Mouse (Mus musculus) embryonic facial prominence, embryonic 15.5 days (tissue): ENCODE data around the gene Eps8. TPM values are rescaled to one million over a fixed set of nuclear protein-coding genes. Genes with fewer than 3 reads are reported as not detected.

Source experiments
- ATAC-seq: fragments of 200-750 bp; cut with Nextera tagmentation; 2 replicates; pipeline ENCODE4 v1.8.0; 2017; ENCODE audit warnings: low read depth, moderate TSS enrichment; ENCODE audit not compliant: insufficient number of reproducible peaks, low FRiP score, low TSS enrichment
- H3K27ac ChIP-seq: fragments of 300-500 bp; sonication (generic); replicated peaks from 2 replicates; pipeline ENCODE4 v1.5.1; 2015; ENCODE audit warnings: mild to moderate bottlenecking, inconsistent platforms
- H3K27me3 ChIP-seq: fragments of 300-500 bp; sonication (generic); 2 replicates; pipeline ENCODE4 v1.6.1; 2015; ENCODE audit warnings: inconsistent platforms
- H3K36me3 ChIP-seq: fragments of 300-500 bp; sonication (generic); 2 replicates; pipeline ENCODE4 v1.6.1; 2015; ENCODE audit warnings: mild to moderate bottlenecking, inconsistent platforms
- H3K4me1 ChIP-seq: fragments of 300-500 bp; sonication (generic); 2 replicates; pipeline ENCODE4 v1.6.1; 2015; ENCODE audit warnings: inconsistent platforms
- H3K4me2 ChIP-seq: fragments of 300-500 bp; sonication (generic); replicated peaks from 2 replicates; pipeline ENCODE4 v1.6.1; 2015; ENCODE audit warnings: mild to moderate bottlenecking, inconsistent platforms
- H3K4me3 ChIP-seq: fragments of 300-500 bp; sonication (generic); replicated peaks from 2 replicates; pipeline ENCODE4 v1.5.1; 2015; ENCODE audit warnings: mild to moderate bottlenecking, inconsistent platforms
- H3K9ac ChIP-seq: fragments of 300-500 bp; sonication (generic); 2 replicates; pipeline ENCODE4 v1.6.1; 2015; ENCODE audit warnings: inconsistent platforms
- H3K9me3 ChIP-seq: fragments of 300-500 bp; sonication (generic); replicated peaks from 2 replicates; pipeline ENCODE4 v1.6.1; 2016; ENCODE audit warnings: inconsistent platforms
- WGBS: fragments of 180-500 bp; shearing (Covaris S2); methylation state at CpG from one replicate; pipeline ENCODE4 v1.1.7; 2015; 5-methylcytosine and 5-hydroxymethylcytosine counted together
- polyA plus RNA-seq: library from polyadenylated mRNA; unstranded; fragments of >200 nt; fragmentation: Nextera tagmentation; extraction: Ambion mirVana; gene quantifications from 2 replicates; pipeline ENCODE4 v1.2.1, GENCODE M21; 2015

Gene Eps8
- polyA plus RNA-seq, 1 experiment from 2014 or later: 30.9 TPM

DNA sequence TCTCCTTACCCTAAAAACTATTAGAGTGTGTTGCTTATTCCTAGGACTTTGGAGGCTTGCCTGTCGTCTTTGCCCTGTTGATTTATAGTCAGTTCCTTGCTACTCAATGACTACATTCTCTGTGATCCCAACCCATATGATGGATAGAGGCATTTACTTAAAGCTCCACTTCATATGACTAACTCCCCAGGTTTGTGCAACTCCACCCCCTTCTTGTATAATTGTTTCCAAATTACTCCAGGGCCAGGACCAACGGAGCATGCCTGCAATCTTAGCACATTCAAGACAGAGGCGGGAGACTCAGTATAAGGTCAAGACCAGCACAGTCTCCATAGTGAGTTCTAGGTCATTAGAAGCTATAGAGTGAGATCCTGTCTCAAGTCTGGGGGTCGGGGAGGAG is 69.4 kb downstream of the Eps8 start:
- H3K4me2 ChIP-seq: no peak overlapping the region
- H3K4me3 ChIP-seq: no peak overlapping the region
- H3K27ac ChIP-seq: no peak overlapping the region
- WGBS: 61% methylated on average over 4 of the region's 4 CpGs
- H3K36me3 ChIP-seq: no peaks in the 10 kb centered on the region
- no peak for ATAC-seq
- no peaks in the 10 kb centered on the region for H3K4me1 ChIP-seq
- H3K27me3 ChIP-seq: no peaks in the 10 kb centered on the region
- H3K9me3 ChIP-seq: no peaks in the 10 kb centered on the region
- no peak overlapping the region for H3K9ac ChIP-seq

DNA sequence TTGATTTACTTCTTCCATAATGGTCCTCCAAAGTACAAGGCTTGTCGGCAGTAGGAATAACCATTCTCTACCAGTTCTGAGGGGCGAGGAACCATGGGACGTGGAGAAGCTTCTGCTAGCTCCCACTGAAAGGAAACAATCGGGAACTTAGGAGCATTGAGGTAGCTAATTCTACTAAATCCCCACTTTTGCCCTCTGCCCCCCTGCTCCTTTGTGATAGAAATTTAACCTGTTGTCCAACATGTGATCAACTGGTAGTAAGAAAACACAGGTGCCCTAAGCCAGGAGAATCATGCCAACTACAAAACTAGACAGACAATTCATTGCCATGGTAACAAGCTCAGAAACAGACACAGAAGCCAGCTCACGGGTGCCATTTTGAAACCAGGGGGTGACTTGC is 71.6 kb downstream of the Eps8 start:
- Histone ChIP-seq H3K27me3 (no peaks in the 10 kb centered on the region), H3K4me1 (no peaks in the 10 kb centered on the region), H3K9ac (no peak overlapping the region), H3K4me2 (no peak overlapping the region), H3K9me3 (no peaks in the 10 kb centered on the region), H3K4me3 (no peak overlapping the region), H3K27ac (no peak overlapping the region), H3K36me3 (no peaks in the 10 kb centered on the region)
- ATAC-seq: no peak
- WGBS: 81% methylated on average over 5 of the region's 5 CpGs

- Histone ChIP-seq H3K36me3 (no peaks in the 10 kb centered on the region), H3K4me1 (no peaks in the 10 kb centered on the region), H3K27me3 (no peaks in the 10 kb centered on the region), H3K4me3 (no peak overlapping the region), H3K4me2 (no peak overlapping the region), H3K27ac (no peak overlapping the region), H3K9ac (no peak overlapping the region), H3K9me3 (no peaks in the 10 kb centered on the region)
- 70% methylated on average over 19 of the region's 19 CpGs for WGBS
- no peak for ATAC-seq
Measured at GRCm38 (mm10) chr6:137582207-137582889, 72.3 kb downstream of the Eps8 start.

DNA sequence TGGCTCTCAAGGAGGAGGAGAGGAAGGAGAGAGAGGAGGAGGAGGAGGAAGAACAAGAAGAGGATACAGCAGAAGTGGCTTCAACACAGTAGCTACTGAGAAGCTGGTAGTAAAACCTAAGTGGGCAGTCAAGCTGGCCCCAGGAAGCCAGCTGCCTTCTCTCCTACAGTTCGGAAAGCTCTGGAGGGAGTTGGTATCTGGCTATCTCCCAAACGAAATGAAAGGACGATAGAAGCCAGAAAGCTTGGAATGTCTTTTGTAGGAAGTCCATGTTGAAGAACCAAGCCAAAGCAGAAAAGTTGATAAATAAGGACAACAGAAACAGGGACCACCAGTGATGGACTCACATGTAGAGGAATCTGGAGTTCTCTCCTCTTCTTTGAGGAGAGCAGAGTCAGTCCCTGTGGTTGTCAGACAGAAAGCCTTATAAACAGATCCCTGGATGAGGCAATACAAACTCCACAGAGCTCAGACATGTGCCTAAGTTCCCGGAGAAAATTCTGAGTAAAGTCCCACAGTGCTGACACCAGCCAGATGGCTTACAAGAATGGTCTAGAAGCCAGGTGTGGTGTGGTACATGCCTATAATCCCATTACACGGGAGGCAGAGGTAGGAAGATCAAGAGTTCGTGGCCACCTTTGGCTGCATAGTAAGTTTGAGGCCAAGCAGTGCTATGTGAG is 73.2 kb downstream of the Eps8 start:
- Histone ChIP-seq H3K4me1 (no peaks in the 10 kb centered on the region), H3K9ac (no peak overlapping the region), H3K9me3 (no peaks in the 10 kb centered on the region), H3K4me2 (no peak overlapping the region), H3K27ac (no peak overlapping the region), H3K27me3 (no peaks in the 10 kb centered on the region), H3K36me3 (no peaks in the 10 kb centered on the region), H3K4me3 (no peak overlapping the region)
- no peak for ATAC-seq
- 68% methylated on average over 6 of the region's 6 CpGs for WGBS

- Histone ChIP-seq H3K9ac (no peak overlapping the region), H3K9me3 (no peaks in the 10 kb centered on the region), H3K27ac (no peak overlapping the region), H3K4me1 (no peaks in the 10 kb centered on the region), H3K4me3 (no peak overlapping the region), H3K27me3 (no peaks in the 10 kb centered on the region), H3K4me2 (no peak overlapping the region), H3K36me3 (no peaks in the 10 kb centered on the region)
- WGBS: 82% methylated on average over 5 of the region's 5 CpGs
- ATAC-seq: no peak
Measured at GRCm38 (mm10) chr6:137580503-137580902, 74.2 kb downstream of the Eps8 start.

- ATAC-seq: no peak
- Histone ChIP-seq H3K27ac (no peak overlapping the region), H3K4me3 (no peak overlapping the region), H3K27me3 (no peaks in the 10 kb centered on the region), H3K4me1 (no peaks in the 10 kb centered on the region), H3K36me3 (no peaks in the 10 kb centered on the region), H3K9ac (no peak overlapping the region), H3K9me3 (no peaks in the 10 kb centered on the region), H3K4me2 (no peak overlapping the region)
- whole genome bisulfite sequencing: 84% methylated on average over 12 of the region's 12 CpGs
Measured at GRCm38 (mm10) chr6:137576670-137577371, 77.9 kb downstream of the Eps8 start.

DNA sequence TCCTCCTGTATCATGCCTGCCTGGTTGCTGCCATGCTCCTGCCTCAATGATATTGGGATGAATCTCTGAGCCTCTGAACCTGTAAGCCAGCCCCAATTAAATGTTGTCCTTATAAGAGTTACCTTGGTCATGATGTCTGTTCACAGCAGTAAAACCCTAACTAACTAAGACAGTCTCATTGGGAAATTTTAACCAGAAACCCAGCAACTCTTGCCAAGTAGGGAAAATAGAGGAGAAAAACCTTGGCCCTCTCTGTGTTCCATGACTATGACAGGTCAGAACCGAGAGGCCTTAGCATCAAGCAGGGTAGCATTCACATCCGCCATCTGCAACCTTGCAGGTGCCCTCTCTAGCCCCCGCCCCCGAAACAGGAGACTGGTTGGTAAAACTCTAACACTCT is 78.6 kb downstream of the Eps8 start:
- no peaks in the 10 kb centered on the region for H3K9me3 ChIP-seq
- H3K9ac ChIP-seq: no peak overlapping the region
- H3K36me3 ChIP-seq: no peaks in the 10 kb centered on the region
- 93% methylated on average over 4 of the region's 4 CpGs for WGBS
- no peak overlapping the region for H3K4me3 ChIP-seq
- no peaks in the 10 kb centered on the region for H3K4me1 ChIP-seq
- no peak overlapping the region for H3K27ac ChIP-seq
- ATAC-seq: no peak
- no peak overlapping the region for H3K4me2 ChIP-seq
- H3K27me3 ChIP-seq: no peaks in the 10 kb centered on the region

DNA sequence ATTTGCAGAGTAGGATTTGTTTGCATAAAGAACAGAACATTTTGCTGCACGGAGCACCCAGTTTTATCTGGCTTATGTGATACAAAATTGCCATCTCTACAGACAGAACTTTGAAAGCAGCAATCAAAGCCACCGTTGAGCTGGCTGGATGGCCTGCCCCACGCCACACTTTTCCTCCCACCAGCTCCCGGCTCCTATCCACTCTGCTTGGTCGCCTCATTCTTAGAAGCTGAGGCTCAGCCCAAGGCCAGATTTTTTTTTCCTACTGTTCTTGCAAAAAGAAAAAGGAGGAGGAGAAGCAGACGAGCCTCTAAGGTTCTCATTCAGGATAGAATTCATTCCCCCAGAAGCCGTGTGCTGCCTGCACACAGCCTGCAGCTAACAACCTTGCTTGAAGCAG is 80.8 kb downstream of the Eps8 start:
- Histone ChIP-seq H3K4me2 (no peak overlapping the region), H3K27me3 (no peaks in the 10 kb centered on the region), H3K9ac (no peak overlapping the region), H3K4me1 (no peaks in the 10 kb centered on the region), H3K27ac (no peak overlapping the region), H3K9me3 (no peaks in the 10 kb centered on the region), H3K4me3 (no peak overlapping the region), H3K36me3 (no peaks in the 10 kb centered on the region)
- WGBS: 59% methylated on average over 7 of the region's 7 CpGs
- no peak for ATAC-seq

GRCm38 (mm10) chr6:137570718-137571131 is 84.0 kb downstream of the Eps8 start:
- WGBS: 60% methylated on average over 9 of the region's 9 CpGs
- no peaks in the 10 kb centered on the region for H3K9me3 ChIP-seq
- H3K27me3 ChIP-seq: no peaks in the 10 kb centered on the region
- H3K4me1 ChIP-seq: no peaks in the 10 kb centered on the region
- H3K9ac ChIP-seq: no peak overlapping the region
- H3K4me3 ChIP-seq: no peak overlapping the region
- no peak overlapping the region for H3K4me2 ChIP-seq
- H3K36me3 ChIP-seq: no peaks in the 10 kb centered on the region
- H3K27ac ChIP-seq: no peak overlapping the region
- ATAC-seq: no peak

DNA sequence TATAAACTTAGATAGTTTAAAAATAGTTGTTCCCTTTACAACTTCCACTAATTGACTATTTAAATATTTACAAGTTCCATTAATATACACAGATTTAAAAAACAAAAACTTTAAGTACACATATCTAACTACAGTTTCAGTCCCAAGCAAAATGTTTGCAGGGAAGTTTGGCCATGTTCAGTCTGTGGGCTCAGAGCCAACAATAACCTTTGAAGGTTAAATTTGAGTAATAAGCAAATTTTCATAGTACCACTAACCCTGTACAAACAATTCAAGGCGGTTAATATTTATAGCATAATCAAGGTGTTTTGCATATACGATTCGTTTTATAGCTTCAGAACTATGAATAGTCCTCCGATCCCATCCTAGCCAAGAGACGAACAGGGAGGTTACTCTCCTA is 84.7 kb downstream of the Eps8 start:
- Histone ChIP-seq H3K27me3 (no peaks in the 10 kb centered on the region), H3K9me3 (no peaks in the 10 kb centered on the region), H3K4me1 (no peaks in the 10 kb centered on the region), H3K9ac (no peak overlapping the region), H3K4me2 (no peak overlapping the region), H3K36me3 (no peaks in the 10 kb centered on the region), H3K27ac (no peak overlapping the region), H3K4me3 (no peak overlapping the region)
- 75% methylated on average over 5 of the region's 5 CpGs for WGBS
- ATAC-seq: no peak

DNA sequence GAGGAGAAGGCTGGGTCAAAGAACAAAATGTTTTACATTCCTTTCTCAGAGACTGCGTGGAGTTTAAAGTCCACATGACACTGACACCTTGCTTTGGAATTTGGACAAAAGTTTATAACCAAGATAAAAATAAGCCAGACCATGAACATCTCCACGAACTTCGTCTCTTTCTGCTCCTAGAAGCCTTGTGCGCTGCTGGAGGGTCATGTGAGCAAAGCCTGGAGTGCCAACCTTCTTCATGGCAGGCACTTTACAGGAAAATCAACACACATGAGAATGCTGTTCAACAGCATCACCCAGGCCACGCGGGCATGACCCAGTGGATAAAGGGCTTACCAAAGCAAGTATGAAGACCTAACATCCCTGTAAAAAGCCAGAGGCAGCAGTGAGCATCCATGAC is 85.6 kb downstream of the Eps8 start:
- Histone ChIP-seq H3K4me2 (no peak overlapping the region), H3K27me3 (no peaks in the 10 kb centered on the region), H3K4me1 (no peaks in the 10 kb centered on the region), H3K36me3 (no peaks in the 10 kb centered on the region), H3K27ac (no peak overlapping the region), H3K9me3 (no peaks in the 10 kb centered on the region), H3K4me3 (no peak overlapping the region), H3K9ac (no peak overlapping the region)
- ATAC-seq: no peak
- WGBS: 73% methylated on average over 6 of the region's 6 CpGs
